Mouse (Mus musculus) erythroblast, adult 5-6 weeks (primary cell): ENCODE data around the gene Olfr799. TPM values are rescaled to one million over a fixed set of nuclear protein-coding genes. Genes with fewer than 3 reads are reported as not detected.

Experiments
- ATAC-seq: replicated peaks from 2 replicates; pipeline ENCODE4 v1.8.0; 2016; ENCODE audit warnings: moderate number of reproducible peaks, mild to moderate bottlenecking, moderate TSS enrichment, inconsistent platforms; ENCODE audit not compliant: poor library complexity, low FRiP score, severe bottlenecking
- total RNA-seq, 2 experiments: library from RNA; stranded (forward) in 1 of 2; stranded (reverse) in 1 of 2; fragments of 150-400 nt in 1 of 2; fragments of 200-764, 138-1000 nt in 1 of 2; gene quantifications; 2 replicates each; pipeline versions ENCODE4 v1.2.3 to v1.2.4; 2015 to 2017; ENCODE audit warnings: low replicate concordance in 2 of 2

Olfr799 gene
- total RNA-seq (2015; ENCODE audit: low replicate concordance) (not detected in 2 replicates), total RNA-seq (2017; ENCODE audit: low replicate concordance) (not detected in 2 replicates)

DNA sequence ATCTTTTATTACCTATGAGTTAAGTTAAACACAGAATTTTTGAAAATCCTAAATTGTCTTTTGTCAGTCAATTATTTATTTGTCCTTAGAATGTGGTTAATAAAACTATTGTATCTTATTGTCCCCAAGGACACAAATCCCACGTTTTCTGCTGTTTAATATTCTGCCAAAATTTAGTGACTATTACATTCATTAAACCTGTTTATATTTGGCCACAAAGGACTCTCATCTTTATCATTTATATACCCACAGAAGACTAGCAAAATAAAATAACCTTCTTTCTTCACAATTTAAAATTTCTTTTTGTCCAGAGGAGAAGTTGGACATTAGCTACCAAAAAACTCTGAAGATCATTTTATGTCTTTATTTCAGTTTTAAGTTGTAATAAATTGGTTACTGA is at the start of gene Olfr799:
Gene Olfr799 (plus strand): TSS at position 301 of the 400 bp plus-strand sequence.
- no peak for ATAC-seq

DNA sequence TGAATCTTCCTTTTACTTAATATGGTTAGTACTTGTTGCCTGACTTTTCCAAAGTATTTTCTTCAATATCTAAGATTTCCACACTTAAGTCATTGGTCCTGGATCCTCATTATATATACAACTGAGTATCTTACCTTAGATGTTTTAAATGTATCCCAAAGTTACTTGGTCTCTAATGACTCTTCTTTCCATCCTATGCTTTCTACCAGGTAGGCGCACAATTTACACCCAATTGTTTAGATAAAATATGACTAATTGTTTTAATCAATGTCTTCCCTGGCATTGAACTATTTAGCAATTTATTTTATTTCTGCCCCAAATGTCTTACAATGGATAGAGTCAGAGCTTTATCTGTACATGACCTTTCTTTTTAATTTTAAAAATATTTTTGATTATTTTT is 24.8 kb upstream of the Olfr799 start, which contains the start of gene Olfr796:
Gene Olfr796 (minus strand): TSS at position 101 of the 400 bp plus-strand sequence.
- ATAC-seq: no peak

DNA sequence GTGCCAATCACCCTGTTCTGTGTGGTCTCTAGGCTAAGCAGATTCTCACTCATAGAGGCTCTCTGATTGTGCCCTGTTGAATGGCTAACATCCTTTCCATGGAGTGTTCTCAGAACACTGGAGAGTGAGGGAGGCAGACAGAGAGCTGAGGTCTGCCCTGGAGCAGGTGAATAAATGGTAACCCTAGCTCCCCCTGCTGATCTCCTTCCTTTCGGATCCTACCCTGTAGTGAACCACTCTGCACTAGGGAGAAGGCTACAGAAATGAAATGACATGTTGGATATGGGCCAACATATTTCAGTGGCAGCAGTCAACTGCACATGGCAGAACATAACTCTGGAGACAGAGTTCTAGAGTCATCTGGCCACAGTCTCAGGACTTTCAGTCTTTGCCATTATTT is 15.6 kb upstream of the Olfr799 start:
- ATAC-seq: no peak

DNA sequence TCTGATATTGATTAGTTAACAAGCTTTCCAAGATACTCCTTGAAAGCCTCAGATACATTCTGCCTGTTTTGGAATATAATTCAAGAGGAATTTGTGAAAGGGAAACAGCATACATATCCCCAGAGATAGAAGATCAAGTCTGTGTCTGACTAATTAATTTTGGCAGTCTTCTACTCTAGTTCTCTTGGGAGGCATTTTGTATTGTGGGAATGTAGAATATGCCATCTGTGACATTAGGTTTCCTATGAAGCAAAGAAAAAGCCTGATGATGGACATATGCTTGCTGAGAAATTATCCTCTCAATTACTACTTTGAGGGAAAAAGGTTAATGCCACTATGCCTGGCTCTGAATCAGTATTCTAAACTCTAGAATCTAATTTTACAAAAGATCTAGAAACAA is 14.0 kb upstream of the Olfr799 start:
- ATAC-seq: no peak

GRCm38 (mm10) chr10:129627834-129628233 is 9.4 kb upstream of the Olfr799 start, which contains the start of gene Olfr798:
Olfr798 (minus strand) TSS chr10:129627934.
- no peak for ATAC-seq

- ATAC-seq: no peak
Observed at GRCm38 (mm10) chr10:129651763-129652162, 14.5 kb downstream of the Olfr799 start.

- no peak for ATAC-seq
Observed at GRCm38 (mm10) chr10:129657394-129657793, 20.1 kb downstream of the Olfr799 start, which contains the start of gene Olfr800. Olfr800 (plus strand) TSS chr10:129657694.

DNA sequence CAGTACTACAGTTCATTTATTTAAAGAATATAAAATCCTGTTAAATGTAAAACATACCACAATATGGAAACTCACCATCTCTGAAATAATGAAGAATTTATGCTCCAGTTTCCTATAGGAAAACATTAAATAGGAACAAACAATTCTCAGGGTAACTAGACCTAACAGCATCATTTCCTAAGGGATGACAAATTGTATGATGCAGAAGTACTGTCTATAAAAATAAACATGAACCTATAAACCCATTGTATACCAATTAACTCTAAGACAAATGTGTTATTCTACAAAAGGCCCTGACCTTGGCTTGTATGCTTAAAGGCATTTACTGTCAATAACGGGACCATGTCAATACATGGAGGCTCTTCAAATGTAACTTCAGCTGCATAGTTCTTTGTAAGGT is 36.5 kb downstream of the Olfr799 start, which contains the start of gene Olfr801:
Gene Olfr801 (minus strand): TSS at position 101 of the 400 bp plus-strand sequence.
- ATAC-seq: no peak

GRCm38 (mm10) chr10:129688069-129688468 is 50.8 kb downstream of the Olfr799 start, which contains the start of gene Olfr802:
Olfr802 (minus strand) TSS chr10:129688169.
- ATAC-seq: no peak

DNA sequence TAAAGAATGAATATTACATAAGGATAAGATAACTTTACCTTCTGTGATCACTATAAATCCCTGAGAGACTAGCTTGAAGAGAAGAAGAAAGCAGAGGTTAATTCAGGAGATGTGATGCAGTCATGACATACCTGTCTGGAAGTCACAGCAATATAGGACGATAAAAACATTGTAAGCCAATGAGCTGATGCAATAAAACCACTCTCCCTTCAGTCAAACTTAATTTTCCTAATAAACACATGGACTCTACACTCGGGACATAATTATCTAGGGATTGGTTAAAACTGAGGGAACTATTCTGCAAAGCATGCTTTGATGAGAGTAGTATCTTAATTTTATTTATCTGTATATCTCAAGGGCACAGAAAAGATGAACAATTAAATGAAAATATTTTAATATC is 56.9 kb downstream of the Olfr799 start, which contains the start of gene Olfr803:
Gene Olfr803 (minus strand): TSS at position 101 of the 400 bp plus-strand sequence.
- no peak for ATAC-seq

Other genes with a start within 250 kb of the Olfr799 start
- not detected in 2 replicates for gene Olfr785, start 232.1 kb upstream of the Olfr799 start, total RNA-seq (2015; ENCODE audit: low replicate concordance)
- gene Olfr785, start 232.1 kb upstream of the Olfr799 start, total RNA-seq (2017; ENCODE audit: low replicate concordance): not detected in 2 replicates
- gene Olfr786, start 210.2 kb upstream of the Olfr799 start, total RNA-seq (2015; ENCODE audit: low replicate concordance): not detected in 2 replicates
- gene Olfr786, start 210.2 kb upstream of the Olfr799 start, total RNA-seq (2017; ENCODE audit: low replicate concordance): not detected in 2 replicates
- 0.77 TPM in 1 of 2 replicates, not detected in the other for gene Olfr787, start 175.6 kb upstream of the Olfr799 start, total RNA-seq (2015; ENCODE audit: low replicate concordance)
- gene Olfr787, start 175.6 kb upstream of the Olfr799 start, total RNA-seq (2017; ENCODE audit: low replicate concordance): not detected in 2 replicates
- gene Olfr788, start 166.5 kb upstream of the Olfr799 start, total RNA-seq (2015; ENCODE audit: low replicate concordance): not detected in 2 replicates
- not detected in 2 replicates for gene Olfr788, start 166.5 kb upstream of the Olfr799 start, total RNA-seq (2017; ENCODE audit: low replicate concordance)
- not detected in 2 replicates for gene Olfr789, start 152.7 kb upstream of the Olfr799 start, total RNA-seq (2015; ENCODE audit: low replicate concordance)
- not detected in 2 replicates for gene Olfr789, start 152.7 kb upstream of the Olfr799 start, total RNA-seq (2017; ENCODE audit: low replicate concordance)
- not detected in 2 replicates for gene Olfr790, start 139.0 kb upstream of the Olfr799 start, total RNA-seq (2015; ENCODE audit: low replicate concordance)
- not detected in 2 replicates for gene Olfr790, start 139.0 kb upstream of the Olfr799 start, total RNA-seq (2017; ENCODE audit: low replicate concordance)
- not detected in 2 replicates for gene Olfr791, start 115.7 kb upstream of the Olfr799 start, total RNA-seq (2015; ENCODE audit: low replicate concordance)
- gene Olfr791, start 115.7 kb upstream of the Olfr799 start, total RNA-seq (2017; ENCODE audit: low replicate concordance): not detected in 2 replicates
- not detected in 2 replicates for gene Olfr792, start 98.3 kb upstream of the Olfr799 start, total RNA-seq (2015; ENCODE audit: low replicate concordance)
- not detected in 2 replicates for gene Olfr792, start 98.3 kb upstream of the Olfr799 start, total RNA-seq (2017; ENCODE audit: low replicate concordance)
- not detected in 2 replicates for gene Olfr794, start 69.8 kb upstream of the Olfr799 start, total RNA-seq (2015; ENCODE audit: low replicate concordance)
- gene Olfr794, start 69.8 kb upstream of the Olfr799 start, total RNA-seq (2017; ENCODE audit: low replicate concordance): not detected in 2 replicates
- gene Olfr796, start 24.9 kb upstream of the Olfr799 start, total RNA-seq (2015; ENCODE audit: low replicate concordance): not detected in 2 replicates
- gene Olfr796, start 24.9 kb upstream of the Olfr799 start, total RNA-seq (2017; ENCODE audit: low replicate concordance): not detected in 2 replicates
- gene Olfr798, start 9.6 kb upstream of the Olfr799 start, total RNA-seq (2015; ENCODE audit: low replicate concordance): not detected in 2 replicates
- gene Olfr798, start 9.6 kb upstream of the Olfr799 start, total RNA-seq (2017; ENCODE audit: low replicate concordance): not detected in 2 replicates
- gene Olfr800, start 20.2 kb downstream of the Olfr799 start, total RNA-seq (2015; ENCODE audit: low replicate concordance): not detected in 2 replicates
- not detected in 2 replicates for gene Olfr800, start 20.2 kb downstream of the Olfr799 start, total RNA-seq (2017; ENCODE audit: low replicate concordance)
- gene Olfr801, start 36.4 kb downstream of the Olfr799 start, total RNA-seq (2015; ENCODE audit: low replicate concordance): not detected in 2 replicates
- not detected in 2 replicates for gene Olfr801, start 36.4 kb downstream of the Olfr799 start, total RNA-seq (2017; ENCODE audit: low replicate concordance)
- not detected in 2 replicates for gene Olfr802, start 50.7 kb downstream of the Olfr799 start, total RNA-seq (2015; ENCODE audit: low replicate concordance)
- 0.14 TPM in 1 of 2 replicates, not detected in the other for gene Olfr802, start 50.7 kb downstream of the Olfr799 start, total RNA-seq (2017; ENCODE audit: low replicate concordance)
- not detected in 2 replicates for gene Olfr803, start 56.8 kb downstream of the Olfr799 start, total RNA-seq (2015; ENCODE audit: low replicate concordance)
- gene Olfr803, start 56.8 kb downstream of the Olfr799 start, total RNA-seq (2017; ENCODE audit: low replicate concordance): not detected in 2 replicates
- not detected in 2 replicates for gene Olfr804, start 65.7 kb downstream of the Olfr799 start, total RNA-seq (2015; ENCODE audit: low replicate concordance)
- 0.28 TPM in 1 of 2 replicates, not detected in the other for gene Olfr804, start 65.7 kb downstream of the Olfr799 start, total RNA-seq (2017; ENCODE audit: low replicate concordance)
- gene Olfr805, start 91.9 kb downstream of the Olfr799 start, total RNA-seq (2015; ENCODE audit: low replicate concordance): not detected in 2 replicates
- gene Olfr805, start 91.9 kb downstream of the Olfr799 start, total RNA-seq (2017; ENCODE audit: low replicate concordance): not detected in 2 replicates
- gene Olfr806, start 104.4 kb downstream of the Olfr799 start, total RNA-seq (2015; ENCODE audit: low replicate concordance): not detected in 2 replicates
- gene Olfr806, start 104.4 kb downstream of the Olfr799 start, total RNA-seq (2017; ENCODE audit: low replicate concordance): 0.56 TPM in 1 of 2 replicates, not detected in the other
- gene Olfr807, start 120.3 kb downstream of the Olfr799 start, total RNA-seq (2015; ENCODE audit: low replicate concordance): not detected in 2 replicates
- gene Olfr807, start 120.3 kb downstream of the Olfr799 start, total RNA-seq (2017; ENCODE audit: low replicate concordance): not detected in 2 replicates
- not detected in 2 replicates for gene Olfr808, start 128.0 kb downstream of the Olfr799 start, total RNA-seq (2015; ENCODE audit: low replicate concordance)
- not detected in 2 replicates for gene Olfr808, start 128.0 kb downstream of the Olfr799 start, total RNA-seq (2017; ENCODE audit: low replicate concordance)
- not detected in 2 replicates for gene Olfr809, start 137.2 kb downstream of the Olfr799 start, total RNA-seq (2015; ENCODE audit: low replicate concordance)
- 0.43 TPM in 1 of 2 replicates, not detected in the other for gene Olfr809, start 137.2 kb downstream of the Olfr799 start, total RNA-seq (2017; ENCODE audit: low replicate concordance)
- not detected in 2 replicates for gene Olfr810, start 157.4 kb downstream of the Olfr799 start, total RNA-seq (2015; ENCODE audit: low replicate concordance)
- gene Olfr810, start 157.4 kb downstream of the Olfr799 start, total RNA-seq (2017; ENCODE audit: low replicate concordance): not detected in 2 replicates
- gene Olfr811, start 166.9 kb downstream of the Olfr799 start, total RNA-seq (2015; ENCODE audit: low replicate concordance): not detected in 2 replicates
- not detected in 2 replicates for gene Olfr811, start 166.9 kb downstream of the Olfr799 start, total RNA-seq (2017; ENCODE audit: low replicate concordance)
- not detected in 2 replicates for gene Olfr812, start 208.6 kb downstream of the Olfr799 start, total RNA-seq (2015; ENCODE audit: low replicate concordance)
- not detected in 2 replicates for gene Olfr812, start 208.6 kb downstream of the Olfr799 start, total RNA-seq (2017; ENCODE audit: low replicate concordance)
- gene Olfr813, start 217.9 kb downstream of the Olfr799 start, total RNA-seq (2015; ENCODE audit: low replicate concordance): not detected in 2 replicates
- gene Olfr813, start 217.9 kb downstream of the Olfr799 start, total RNA-seq (2017; ENCODE audit: low replicate concordance): not detected in 2 replicates
- not detected in 2 replicates for gene Olfr814, start 242.4 kb downstream of the Olfr799 start, total RNA-seq (2015; ENCODE audit: low replicate concordance)
- not detected in 2 replicates for gene Olfr814, start 242.4 kb downstream of the Olfr799 start, total RNA-seq (2017; ENCODE audit: low replicate concordance)